Mouse (Mus musculus): ENCODE measurements around the gene Zglp1.
A peak's percentile ranks its signal among the peaks of the same experiment; 100 is the strongest.

The Zglp1 gene

DNA sequence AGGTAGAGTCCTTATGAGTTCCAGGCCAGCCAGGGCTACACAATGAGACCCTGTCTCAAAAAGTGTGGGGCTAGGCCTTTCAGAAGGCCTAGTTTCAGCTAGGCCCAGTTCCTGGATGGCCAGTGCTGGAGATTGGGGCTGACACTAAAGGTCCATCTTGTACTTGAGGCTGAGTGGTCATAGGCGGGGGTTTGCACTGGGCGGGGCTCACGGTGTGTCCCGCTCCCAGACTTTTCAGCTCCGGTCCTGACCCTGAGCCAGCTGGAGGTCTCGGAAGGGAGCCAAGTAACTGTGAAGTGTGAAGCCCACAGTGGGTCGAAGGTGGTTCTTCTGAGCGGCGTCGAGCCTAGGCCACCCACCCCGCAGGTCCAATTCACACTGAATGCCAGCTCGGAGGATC is 40.0 kb downstream of the Zglp1 start:
- no peak for DNase-seq (ENCODE audit: low spot score)

DNA sequence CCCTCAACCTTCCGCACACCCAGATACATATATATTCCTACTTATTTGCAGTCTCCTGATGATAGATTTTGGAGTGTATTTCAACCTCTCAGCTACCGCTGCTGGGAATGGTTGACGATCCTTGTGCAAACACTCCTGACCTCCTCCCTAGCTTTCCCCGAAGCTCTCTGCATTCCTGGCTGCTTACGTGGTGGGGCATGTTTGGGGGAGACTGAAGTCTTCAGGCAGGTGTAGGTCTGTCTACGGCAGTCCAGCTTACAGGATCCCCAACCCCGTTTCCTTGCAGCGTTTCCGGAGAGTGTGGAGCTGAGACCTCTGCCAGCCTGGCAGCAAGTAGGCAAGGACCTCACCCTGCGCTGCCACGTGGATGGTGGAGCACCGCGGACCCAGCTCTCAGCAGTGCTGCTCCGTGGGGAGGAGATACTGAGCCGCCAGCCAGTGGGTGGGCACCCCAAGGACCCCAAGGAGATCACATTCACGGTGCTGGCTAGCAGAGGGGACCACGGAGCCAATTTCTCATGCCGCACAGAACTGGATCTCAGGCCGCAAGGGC is 41.6 kb downstream of the Zglp1 start:
- no peak for DNase-seq (ENCODE audit: low spot score)

DNA sequence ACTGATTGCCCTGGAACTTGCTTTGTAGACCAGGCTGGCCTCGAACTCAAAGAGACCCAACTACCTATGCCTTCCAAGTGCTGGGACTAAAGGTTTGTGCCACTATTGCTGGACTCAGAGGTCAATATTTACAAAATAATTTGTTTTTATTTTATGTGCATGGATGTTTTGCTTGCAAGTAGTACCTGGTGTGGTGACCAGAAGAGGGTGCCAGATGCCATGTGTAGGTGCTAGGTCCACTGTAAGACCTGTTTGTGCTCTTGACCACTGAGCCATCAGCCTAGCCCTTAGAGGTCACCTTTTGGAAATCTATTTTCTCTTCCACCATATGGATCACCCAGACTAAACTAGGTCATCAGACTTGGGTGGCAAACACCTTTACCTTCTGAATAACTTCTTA is 44.2 kb downstream of the Zglp1 start:
- no peak for DNase-seq (ENCODE audit: low spot score)

DNA sequence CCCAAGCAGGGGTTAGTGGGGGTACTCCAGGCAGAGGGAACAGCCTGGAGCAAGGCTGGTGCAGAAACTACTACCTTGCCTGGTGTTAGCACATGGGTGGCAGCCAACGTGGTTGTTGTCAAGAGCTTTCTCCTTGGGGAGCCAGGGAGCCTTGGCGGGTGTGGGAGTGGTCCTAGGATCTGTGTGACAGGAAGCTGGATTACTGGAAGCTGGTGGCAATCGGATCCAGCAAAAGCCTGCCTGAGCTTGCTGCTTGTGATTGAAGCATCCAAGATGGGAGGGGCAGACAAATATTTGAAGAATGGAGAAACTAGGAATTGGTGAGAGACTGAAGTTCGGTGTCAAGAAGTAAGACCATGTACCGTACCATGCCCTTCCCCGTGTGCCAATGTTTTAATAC is 44.6 kb downstream of the Zglp1 start:
- peak; percentile 23 for DNase-seq (ENCODE audit: low spot score)

DNA sequence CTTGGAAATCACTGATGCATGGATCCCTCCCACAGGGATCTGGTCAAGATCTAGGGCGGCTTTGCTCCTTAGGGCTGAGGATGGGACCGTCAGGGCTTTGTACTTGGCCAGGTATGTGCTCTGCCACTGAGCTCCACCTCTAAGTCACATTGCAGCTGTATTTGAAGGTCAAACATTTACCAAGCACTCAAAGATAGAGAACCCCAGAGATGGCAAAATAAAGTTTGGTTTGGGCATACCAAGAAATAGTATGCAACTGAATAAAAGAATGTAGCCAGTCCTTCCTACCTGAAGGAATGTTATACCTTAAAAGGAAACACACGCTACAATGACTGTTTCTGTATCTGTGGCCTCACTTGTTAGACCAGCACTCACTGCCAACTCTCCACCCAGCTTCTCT is 45.5 kb downstream of the Zglp1 start:
- DNase-seq (ENCODE audit: low spot score), result no peak

DNA sequence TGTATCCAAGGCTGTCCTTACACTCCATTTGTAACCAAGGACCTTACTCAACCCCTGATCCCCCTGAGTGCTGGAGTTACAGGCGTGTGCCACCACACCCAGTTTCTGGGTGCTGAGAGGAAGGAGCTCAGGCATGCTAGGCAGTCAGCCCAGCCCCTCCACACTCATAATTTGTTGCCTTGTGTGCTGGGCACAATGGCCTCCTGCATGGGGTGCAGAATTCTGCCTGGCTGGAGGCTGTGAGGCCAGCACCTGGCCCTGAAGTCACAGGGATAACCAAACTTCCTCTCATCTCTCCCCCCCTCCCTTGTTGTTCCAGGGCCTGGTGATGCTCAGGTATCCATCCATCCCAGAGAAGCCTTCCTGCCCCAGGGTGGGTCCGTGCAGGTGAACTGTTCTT is 48.3 kb downstream of the Zglp1 start:
- no peak for DNase-seq (ENCODE audit: low spot score)

DNA sequence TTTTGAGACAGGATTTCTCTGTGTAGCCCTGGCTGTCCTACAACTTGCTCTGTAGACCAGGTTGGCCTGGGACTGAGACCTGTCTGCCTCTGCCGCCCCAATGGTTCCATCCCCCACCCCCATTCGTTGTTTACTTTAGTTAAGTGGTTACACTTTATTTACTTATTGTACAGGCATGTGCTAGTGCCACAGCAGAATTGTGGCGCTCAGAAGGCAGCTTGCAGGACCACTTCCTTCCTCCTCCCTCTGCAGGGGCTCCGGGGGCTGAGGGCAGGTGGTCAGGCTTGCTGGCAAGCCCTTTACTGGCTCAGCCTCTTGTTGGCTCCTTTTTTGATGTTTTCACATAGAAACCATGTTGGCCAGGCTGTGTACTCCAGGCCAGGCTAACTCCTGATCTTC is 49.7 kb downstream of the Zglp1 start:
- DNase-seq (ENCODE audit: low spot score), result no peak

DNA sequence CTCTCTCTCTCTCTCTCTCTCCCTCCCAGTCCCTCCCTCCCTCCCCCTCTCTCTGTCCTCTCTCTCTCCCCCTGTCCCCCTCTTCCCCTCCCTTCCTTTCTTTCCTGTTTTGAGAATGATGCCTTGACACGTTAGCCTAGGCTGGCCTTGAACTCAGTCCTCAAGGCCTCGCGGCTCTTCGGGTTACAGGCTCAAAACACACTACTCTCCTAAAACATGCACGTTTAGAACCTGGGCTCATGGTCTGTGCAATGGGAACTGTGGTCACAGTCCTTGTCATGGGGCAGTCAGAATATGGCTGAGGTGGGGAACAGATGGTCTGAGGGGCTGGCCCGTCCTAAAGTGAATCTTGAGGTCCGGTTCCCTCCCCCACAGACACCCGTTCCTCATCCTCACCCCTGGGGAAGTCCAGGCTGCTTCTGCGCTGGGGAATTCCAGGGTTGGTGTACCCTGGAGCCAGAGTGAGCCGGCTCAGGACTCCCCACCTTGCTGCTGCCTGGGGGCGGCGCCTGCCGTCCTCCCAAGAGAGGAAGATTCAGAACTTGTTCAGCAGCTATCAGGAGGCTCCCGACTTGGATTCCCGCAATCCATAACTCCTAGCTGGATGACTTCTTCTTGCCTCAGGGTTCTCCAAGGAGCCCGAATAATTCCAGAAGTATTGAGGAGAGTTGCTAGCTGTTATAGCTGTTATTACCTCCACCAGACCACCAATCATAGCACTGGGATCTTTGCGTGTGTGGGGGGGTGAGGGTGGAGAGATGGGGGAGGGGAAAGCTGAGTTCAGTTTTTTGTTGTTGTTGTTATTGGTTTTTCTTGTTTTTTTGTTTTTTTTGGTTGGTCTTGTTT is 50.3 kb downstream of the Zglp1 start:
- DNase-seq (ENCODE audit: low spot score), result no peak

DNA sequence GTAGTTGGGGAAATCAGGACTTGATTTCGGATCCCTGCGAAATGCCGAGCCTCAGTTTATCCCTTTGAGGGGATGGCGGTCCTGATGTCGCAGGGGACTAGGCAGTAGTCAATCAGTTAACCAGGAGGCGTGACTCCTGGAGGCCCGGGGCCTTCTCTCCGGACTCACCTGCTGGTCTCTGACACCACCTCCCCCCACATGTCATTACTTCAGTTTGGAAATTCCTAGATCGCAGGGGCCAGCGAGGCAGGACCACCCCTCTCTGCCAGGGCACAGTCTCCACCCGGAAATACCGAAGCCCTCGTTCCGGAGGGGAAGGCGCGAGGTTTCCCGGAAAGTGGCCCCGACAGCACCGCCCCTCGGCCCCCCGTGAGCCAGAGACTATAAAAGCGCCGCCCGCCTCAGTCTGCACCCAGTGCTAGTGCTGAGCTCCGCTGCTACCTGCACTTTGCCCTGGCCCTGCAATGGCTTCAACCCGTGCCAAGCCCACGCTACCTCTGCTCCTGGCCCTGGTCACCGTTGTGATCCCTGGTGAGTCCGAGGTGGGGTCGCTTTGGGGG is 51.2 kb downstream of the Zglp1 start, which contains the start of gene Icam1:
Gene Icam1, plus strand, starts transcription at position 415 of the 560 bp plus-strand sequence.
- DNase-seq (ENCODE audit: low spot score), result no peak

DNA sequence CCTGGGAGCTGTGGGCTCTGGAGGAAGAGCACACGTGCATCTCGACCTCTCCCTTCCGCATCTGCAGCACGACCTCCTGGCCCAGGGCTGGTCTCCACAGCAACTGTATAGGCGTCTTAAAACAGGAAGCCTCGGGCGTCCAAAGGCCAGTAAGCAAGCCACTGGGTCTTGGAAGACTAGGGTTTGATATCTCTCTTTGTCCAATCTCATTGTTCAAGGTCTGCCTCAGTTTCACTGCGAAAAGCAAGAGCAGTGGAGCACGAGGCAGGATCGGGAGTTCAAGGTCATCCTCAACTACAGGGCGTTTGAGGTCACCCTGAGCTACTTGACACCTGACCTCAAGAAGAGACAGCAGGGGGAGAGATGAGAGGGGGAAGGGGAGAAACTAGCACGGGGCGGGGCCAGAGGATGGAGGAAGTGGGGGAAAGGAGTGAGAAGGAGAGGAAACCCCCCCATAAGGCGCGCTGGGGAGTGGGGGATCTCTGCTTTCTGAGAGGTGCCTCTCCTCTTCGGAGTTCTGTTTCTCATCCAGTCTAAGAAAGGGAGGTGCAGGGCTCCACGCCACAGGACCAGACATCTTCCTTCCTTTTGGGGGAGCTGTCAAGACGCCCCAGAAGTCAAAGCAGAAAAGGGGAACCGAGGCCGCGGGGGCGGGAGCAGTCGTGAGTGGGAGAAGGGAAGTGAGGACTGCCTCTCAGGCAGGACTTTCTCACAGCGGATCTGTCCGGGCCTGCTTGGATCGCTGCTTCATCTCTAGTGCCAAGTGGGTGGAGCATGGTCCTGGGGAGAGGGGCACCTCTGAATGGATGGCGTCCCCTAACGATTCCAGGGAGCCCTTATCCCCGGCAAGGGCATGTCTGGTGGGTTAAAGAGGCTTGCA is 52.0 kb downstream of the Zglp1 start:
- no peak for DNase-seq (ENCODE audit: low spot score)

Measured in adipocyte (in vitro differentiated cells).